Mouse (Mus musculus) lung, postnatal 0 days (tissue): ENCODE measurements at regions not wholly inside any gene's neighbourhood (a gene's known extent, or its start where the extent isn't known, plus 50 kb on each side); places are given as distances from the start of the nearest gene placed in this dataset.

Source experiments
- ATAC-seq: fragments of 200-750 bp; cut with Nextera tagmentation; 2 replicates; pipeline ENCODE4 v1.8.0; 2017; ENCODE audit warnings: moderate library complexity
- DNase-seq: peaks from one replicate; pipeline ENCODE4 v3.0.0-alpha.2; 2016; ENCODE audit warnings: low spot score
- H3K27ac ChIP-seq: fragments of 300-500 bp; sonication (generic); 2 replicates; pipeline ENCODE4 v1.5.1; 2014; ENCODE audit warnings: antibody characterized with exemption, mild to moderate bottlenecking, low read length, mixed read lengths
- H3K27me3 ChIP-seq: fragments of 300-500 bp; sonication (generic); replicated peaks from 2 replicates; pipeline ENCODE4 v1.6.1; 2014; ENCODE audit warnings: low read length, mixed read lengths; ENCODE audit not compliant: insufficient read depth
- H3K36me3 ChIP-seq: fragments of 300-500 bp; sonication (generic); 2 replicates; pipeline ENCODE4 v1.6.1; 2014; ENCODE audit warnings: low read length, mixed read lengths; ENCODE audit not compliant: insufficient read depth
- H3K4me1 ChIP-seq: fragments of 300-500 bp; sonication (generic); 2 replicates; pipeline ENCODE4 v1.6.1; 2014; ENCODE audit warnings: antibody characterized with exemption, low read depth, low read length, mixed read lengths; ENCODE audit not compliant: insufficient read depth
- H3K4me2 ChIP-seq: fragments of 300-500 bp; sonication (generic); replicated peaks from 2 replicates; pipeline ENCODE4 v1.6.1; 2014; ENCODE audit warnings: low read depth, mild to moderate bottlenecking, low read length, moderate library complexity, mixed read lengths
- H3K4me3 ChIP-seq: fragments of 300-500 bp; sonication (generic); 2 replicates; pipeline ENCODE4 v1.5.1; 2014; ENCODE audit warnings: low read depth, low read length
- H3K9ac ChIP-seq: fragments of 300-500 bp; sonication (generic); replicated peaks from 2 replicates; pipeline ENCODE4 v1.6.1; 2014; ENCODE audit warnings: low read depth, mild to moderate bottlenecking
- H3K9me3 ChIP-seq: fragments of 300-500 bp; sonication (generic); 2 replicates; pipeline ENCODE4 v1.6.1; 2016; ENCODE audit warnings: low read length, mixed read lengths
- CTCF ChIP-seq: IDR thresholded peaks from 2 replicates; pipeline ENCODE4 v1.5.1; 2016; ENCODE audit warnings: antibody characterized with exemption, mild to moderate bottlenecking
- EP300 ChIP-seq: IDR thresholded peaks from 2 replicates; pipeline ENCODE4 v1.6.1; 2016; ENCODE audit warnings: antibody characterized with exemption, mild to moderate bottlenecking, control low read depth
- WGBS: fragments of 180-500 bp; shearing (Covaris S2); extraction: QIAGEN DNeasy Blood & Tissue Kit; methylation state at CpG from one replicate; pipeline ENCODE4 v1.1.7; 2014; 5-methylcytosine and 5-hydroxymethylcytosine counted together

DNA sequence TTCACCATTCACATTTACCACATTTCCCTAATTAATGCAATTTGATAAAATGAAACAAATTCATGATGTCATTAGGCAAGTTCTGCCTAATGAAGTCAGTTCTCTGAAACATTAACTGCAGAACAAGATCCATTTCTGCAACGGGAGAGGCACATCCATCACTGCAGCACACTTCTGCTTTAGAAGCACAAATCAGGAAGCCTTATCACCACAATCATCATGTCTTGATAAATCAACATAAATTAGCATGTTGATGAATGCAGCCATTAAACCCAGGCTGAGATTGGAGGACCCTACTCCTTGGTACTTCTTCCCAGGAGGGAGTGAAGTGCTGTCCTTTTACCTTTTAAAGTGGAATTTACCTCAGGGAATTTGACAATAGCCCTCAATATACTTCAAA, 1195.4 kb downstream of the Defb40 start:
- no peaks in the 10 kb centered on the region for H3K9me3 ChIP-seq
- no peaks in the 10 kb centered on the region for H3K4me1 ChIP-seq
- DNase-seq (no peak), ATAC-seq (no peak)
- TF ChIP-seq CTCF (no peak), EP300 (no peak)
- H3K27ac ChIP-seq, result no peak overlapping the region
- H3K9ac ChIP-seq, result no peak overlapping the region
- WGBS, result 63% methylated on average over 1 of the region's 1 CpGs
- no peak overlapping the region for H3K4me2 ChIP-seq
- H3K27me3 ChIP-seq, result no peaks in the 10 kb centered on the region
- no peaks in the 10 kb centered on the region for H3K36me3 ChIP-seq
- H3K4me3 ChIP-seq, result no peak overlapping the region

DNA sequence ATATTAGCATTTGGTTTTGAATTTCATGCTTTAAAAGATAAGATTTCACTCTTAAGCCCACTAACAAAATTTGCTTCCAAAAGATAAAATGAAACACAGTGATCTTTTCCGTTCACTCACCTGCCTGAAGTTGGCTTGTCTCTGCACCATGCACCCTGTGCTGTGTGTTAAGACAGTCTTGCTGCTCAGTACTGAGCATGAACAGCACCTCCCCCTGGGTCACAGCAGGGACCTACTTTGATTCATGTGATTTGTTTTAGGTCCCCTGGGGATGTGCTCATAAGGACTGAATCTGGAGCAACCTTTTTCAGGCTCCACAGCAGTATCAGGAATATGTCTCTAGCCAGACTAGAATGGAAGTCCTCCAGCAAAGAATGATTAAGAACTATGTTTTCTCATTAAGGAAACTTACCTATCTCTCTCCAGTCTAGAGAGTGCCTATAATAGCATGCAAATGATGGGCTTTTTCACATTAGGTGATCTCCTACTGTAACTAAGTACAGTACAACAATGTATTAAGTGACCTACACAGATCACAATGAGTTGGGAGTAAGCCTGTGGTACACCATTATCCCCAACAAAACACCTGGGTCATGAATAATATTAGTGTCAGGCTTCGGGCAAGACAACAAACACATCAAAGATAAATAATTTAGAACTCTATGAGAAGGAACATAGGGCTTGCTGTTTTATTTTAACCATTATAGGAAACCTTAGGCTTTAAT, 1196.3 kb downstream of the Defb40 start:
- Histone ChIP-seq H3K4me1 (no peaks in the 10 kb centered on the region), H3K4me3 (no peak overlapping the region), H3K36me3 (no peaks in the 10 kb centered on the region), H3K4me2 (no peak overlapping the region), H3K27ac (no peak overlapping the region), H3K27me3 (no peaks in the 10 kb centered on the region), H3K9ac (no peak overlapping the region), H3K9me3 (no peaks in the 10 kb centered on the region)
- ATAC-seq (no peak), DNase-seq (no peak)
- 85% methylated on average over 2 of the region's 2 CpGs for WGBS
- TF ChIP-seq CTCF, result no peak
- no peak for TF ChIP-seq EP300

DNA sequence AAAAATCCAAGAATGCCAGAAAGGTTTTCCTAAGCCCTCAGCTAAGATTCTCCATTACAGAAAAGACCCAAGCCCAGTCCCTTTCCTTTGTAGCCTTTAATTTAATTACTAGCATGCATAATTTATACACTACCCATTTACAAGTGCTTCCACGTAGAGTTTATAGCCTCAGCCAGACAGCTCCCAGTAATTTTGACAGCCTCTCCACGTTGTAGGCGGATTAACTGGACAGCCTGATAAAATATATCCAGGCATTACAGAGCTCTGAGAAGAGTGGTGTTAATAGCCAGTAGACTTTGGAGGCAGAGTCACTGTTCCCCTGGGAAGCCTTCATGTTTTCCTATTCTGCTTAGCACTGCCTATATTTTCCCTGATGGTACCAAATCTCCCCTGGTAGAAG, 1202.6 kb downstream of the Defb40 start:
- 49% methylated on average over 3 of the region's 3 CpGs for WGBS
- no peak overlapping the region for H3K27ac ChIP-seq
- H3K4me1 ChIP-seq, result no peaks in the 10 kb centered on the region
- no peak overlapping the region for H3K4me2 ChIP-seq
- no peak for ATAC-seq
- TF ChIP-seq CTCF (no peak), EP300 (no peak)
- H3K9me3 ChIP-seq, result no peaks in the 10 kb centered on the region
- no peaks in the 10 kb centered on the region for H3K36me3 ChIP-seq
- H3K9ac ChIP-seq, result no peak overlapping the region
- no peak for DNase-seq
- H3K27me3 ChIP-seq, result no peaks in the 10 kb centered on the region
- no peak overlapping the region for H3K4me3 ChIP-seq

DNA sequence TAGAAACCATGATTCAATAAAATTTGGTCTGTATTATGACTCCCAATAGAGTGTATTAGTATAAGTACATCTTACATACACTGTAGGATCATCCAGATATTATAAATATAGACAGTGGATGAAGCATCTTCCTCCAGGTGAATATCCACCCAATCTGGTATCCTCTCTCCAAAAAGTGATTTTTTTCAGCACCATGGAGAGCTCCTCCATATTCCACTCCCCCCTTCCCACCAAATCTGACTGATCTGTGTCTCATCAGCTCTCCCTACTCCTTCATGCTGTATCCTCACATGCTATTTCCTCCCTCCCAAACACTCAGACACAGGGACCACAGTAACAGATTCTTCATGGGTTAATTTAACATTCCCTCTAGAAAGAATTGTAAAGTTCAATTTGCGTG, 1204.7 kb downstream of the Defb40 start:
- H3K4me1 ChIP-seq, result no peaks in the 10 kb centered on the region
- DNase-seq (no peak), ATAC-seq (no peak)
- no peaks in the 10 kb centered on the region for H3K27me3 ChIP-seq
- no peak for TF ChIP-seq EP300
- TF ChIP-seq CTCF, result no peak
- H3K9ac ChIP-seq, result no peak overlapping the region
- WGBS, result 87% methylated on average over 1 of the region's 1 CpGs
- no peak overlapping the region for H3K27ac ChIP-seq
- H3K4me3 ChIP-seq, result no peak overlapping the region
- H3K36me3 ChIP-seq, result no peaks in the 10 kb centered on the region
- H3K9me3 ChIP-seq, result no peaks in the 10 kb centered on the region
- H3K4me2 ChIP-seq, result no peak overlapping the region

DNA sequence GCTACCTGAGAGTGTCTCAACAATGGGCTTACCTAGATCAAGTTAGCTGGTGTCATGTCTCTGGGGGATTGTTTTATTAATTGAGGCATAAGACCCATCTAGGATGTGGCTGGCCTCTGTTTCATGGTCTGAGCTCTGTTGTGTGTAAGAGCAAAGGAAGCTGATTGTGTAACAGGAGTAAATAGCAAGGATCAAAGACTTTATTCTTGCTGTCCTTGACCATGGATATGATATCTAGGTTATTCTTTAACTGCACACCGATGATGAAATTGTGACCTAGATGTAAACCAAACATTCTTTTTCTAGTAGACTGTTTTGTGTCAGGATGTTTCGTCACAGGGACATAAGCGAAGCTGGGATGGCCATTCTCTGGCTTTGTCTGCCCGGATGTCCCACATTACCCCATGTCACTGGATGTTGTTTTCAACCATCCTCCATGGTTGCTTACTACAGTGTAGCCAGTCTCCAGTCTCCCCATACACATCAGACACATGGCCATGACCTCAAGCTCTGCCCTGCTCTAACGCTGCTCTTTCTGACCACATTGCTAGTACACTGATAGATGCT, 1210.5 kb downstream of the Defb40 start:
- H3K9me3 ChIP-seq, result no peaks in the 10 kb centered on the region
- 82% methylated on average over 5 of the region's 5 CpGs for WGBS
- H3K27me3 ChIP-seq, result no peaks in the 10 kb centered on the region
- H3K4me3 ChIP-seq, result no peak overlapping the region
- DNase-seq (no peak), ATAC-seq (no peak)
- H3K4me1 ChIP-seq, result no peaks in the 10 kb centered on the region
- H3K36me3 ChIP-seq, result no peaks in the 10 kb centered on the region
- H3K9ac ChIP-seq, result no peak overlapping the region
- no peak overlapping the region for H3K27ac ChIP-seq
- TF ChIP-seq CTCF (no peak), EP300 (no peak)
- no peak overlapping the region for H3K4me2 ChIP-seq

DNA sequence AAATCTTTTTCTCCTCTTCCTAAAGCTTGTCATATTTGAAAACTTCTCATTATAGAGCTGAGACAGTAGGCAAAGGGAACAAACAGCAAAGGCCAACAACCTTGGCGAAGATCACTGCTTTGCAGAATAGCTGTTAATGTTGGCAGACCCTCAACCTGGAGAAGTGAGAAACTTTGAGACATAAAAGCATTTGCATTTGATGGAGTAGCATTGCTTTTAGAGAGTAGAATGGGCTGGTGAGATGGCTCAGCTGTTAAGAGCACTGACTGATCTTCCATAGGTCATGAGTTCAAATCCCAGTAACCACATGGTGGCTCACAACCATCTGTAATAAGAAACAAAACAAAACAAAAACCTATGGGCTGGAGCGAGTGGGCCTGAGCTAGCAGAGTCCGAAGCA, 1253.4 kb downstream of the Defb40 start:
- ATAC-seq (no peak), DNase-seq (no peak)
- no peak overlapping the region for H3K27ac ChIP-seq
- 50% methylated on average over 3 of the region's 3 CpGs for WGBS
- H3K36me3 ChIP-seq, result no peaks in the 10 kb centered on the region
- H3K9ac ChIP-seq, result no peak overlapping the region
- H3K27me3 ChIP-seq, result no peaks in the 10 kb centered on the region
- H3K9me3 ChIP-seq, result no peaks in the 10 kb centered on the region
- H3K4me1 ChIP-seq, result no peaks in the 10 kb centered on the region
- no peak for TF ChIP-seq EP300
- no peak overlapping the region for H3K4me2 ChIP-seq
- no peak overlapping the region for H3K4me3 ChIP-seq

DNA sequence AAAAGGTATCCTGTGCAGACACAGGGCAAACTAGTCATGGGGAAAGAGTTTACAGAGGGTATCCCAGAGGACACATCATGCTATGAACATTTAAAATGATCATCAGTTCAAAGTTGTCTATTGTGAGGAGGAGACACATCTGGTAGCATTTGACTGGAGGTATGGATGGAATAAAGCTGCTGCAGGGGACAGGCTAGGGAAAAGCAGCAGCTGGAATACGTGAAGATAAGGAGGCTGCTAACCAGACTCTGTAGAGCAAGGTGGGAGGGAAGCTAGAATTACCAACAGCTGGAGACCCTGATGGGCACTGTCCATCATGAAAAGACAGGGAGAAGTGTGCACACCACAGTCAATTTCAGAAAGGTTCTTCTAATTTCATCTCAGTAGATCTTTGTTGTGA, 1268.9 kb downstream of the Defb40 start:
- Histone ChIP-seq H3K9me3 (no peaks in the 10 kb centered on the region), H3K27ac (no peak overlapping the region), H3K27me3 (no peaks in the 10 kb centered on the region), H3K4me3 (no peak overlapping the region), H3K4me1 (no peaks in the 10 kb centered on the region), H3K4me2 (no peak overlapping the region), H3K9ac (no peak overlapping the region), H3K36me3 (no peaks in the 10 kb centered on the region)
- TF ChIP-seq CTCF (no peak), EP300 (no peak)
- DNase-seq (no peak), ATAC-seq (no peak)
- WGBS, result 34% methylated on average over 1 of the region's 1 CpGs
